In genomic region chr9:61359741-61360140, GRCm38 (mm10) we compare ENCODE assay signal across 21 mouse cellular contexts. TPM values are rescaled to one million over a fixed set of nuclear protein-coding genes. Genes with fewer than 3 reads are reported as not detected.
DNase-seq lines count a peak whose midpoint lies in the region; ATAC-seq and TF ChIP-seq lines count a peak whose summit lies in the region.
"Had no signal": no experiment of that assay in that cellular context is flagged by ENCODE, and none has a peak within 500 bp of the region (broad histone marks: within the 10 kb centered on the region; RNA-seq: fewer than 3 reads in every experiment).

No protein-coding gene starts in this region.

- intact Hi-C loops in gastrocnemius, adult 2 months (cut with DNase I): no loop called here

- peaks cover 63% of the 10 kb centered on the region for H3K27me3 ChIP-seq in midbrain, embryonic 10.5 days (ENCODE audit: low read depth, poor library complexity, severe bottlenecking)
- H3K27me3 ChIP-seq in midbrain, embryonic 15.5 days (replicated peaks): peaks cover 9% of the 10 kb centered on the region; the same call in 1 of the 2 replicates
- H3K27me3 ChIP-seq in embryonic facial prominence, embryonic 10.5 days (replicated peaks; ENCODE audit: low read depth, poor library complexity, severe bottlenecking): peaks cover 50% of the 10 kb centered on the region

- H3K9ac ChIP-seq in midbrain, embryonic 15.5 days: no peak overlapping the region
- H3K9ac ChIP-seq: embryonic facial prominence, embryonic 12.5 days; forebrain, embryonic 13.5 days; forebrain, embryonic 15.5 days had no signal

- peak; percentile 4 for DNase-seq in gastrocnemius, adult 2 months
- no peak for DNase-seq in gastrocnemius, adult 18-20 months (ENCODE audit: low spot score)
- DNase-seq in midbrain, embryonic 10.5 days (ENCODE audit: low spot score): no peak
- no peak for DNase-seq in embryonic facial prominence, embryonic 10.5 days (ENCODE audit: low spot score)
- DNase-seq in kidney, adult 11 months: no peak
- no peak for DNase-seq in lung, postnatal 4 days
- DNase-seq: adrenal gland, adult 2 months; adrenal gland, postnatal 10 days; adrenal gland, postnatal 25 days; cerebellum, adult 11 months; cerebellum, adult 18-20 months; cerebellum, adult 8-10 months; cerebellum, adult 9-11 months; cerebellum, postnatal 14 days; cerebellum, postnatal 36 days; embryo, embryonic 11 days had no signal

- peaks cover 54% of the 10 kb centered on the region for H3K4me1 ChIP-seq in midbrain, embryonic 10.5 days
- H3K4me1 ChIP-seq in midbrain, embryonic 15.5 days: peaks cover 32% of the 10 kb centered on the region
- H3K4me1 ChIP-seq in embryonic facial prominence, embryonic 10.5 days: peaks cover 51% of the 10 kb centered on the region

- 93% methylated on average over 3 of the region's 3 CpGs for WGBS in midbrain, embryonic 10.5 days
- WGBS in midbrain, embryonic 15.5 days: 79% methylated on average over 3 of the region's 3 CpGs
- 92% methylated on average over 3 of the region's 3 CpGs for WGBS in embryonic facial prominence, embryonic 10.5 days

- no peak overlapping the region for H3K27ac ChIP-seq in gastrocnemius, adult 2 months
- peak overlapping the region; percentile 83 for H3K27ac ChIP-seq in midbrain, embryonic 10.5 days (replicated peaks)
- H3K27ac ChIP-seq in midbrain, embryonic 15.5 days: no peak overlapping the region
- H3K27ac ChIP-seq in embryonic facial prominence, embryonic 10.5 days (replicated peaks): 0 out of 2 replicates have a peak overlapping the region, but pooled peaks have one; percentile 83
- H3K27ac ChIP-seq: forebrain, embryonic 13.5 days; forebrain, embryonic 15.5 days had no signal

- no peak for ATAC-seq in midbrain, embryonic 15.5 days (replicated peaks)
- 0 out of 2 replicates have a peak, but pooled peaks have one; percentile 39 for ATAC-seq in erythroid progenitor cell, adult 5-6 weeks (replicated peaks; ENCODE audit: low FRiP score, poor library complexity, severe bottlenecking)
- ATAC-seq: forebrain, embryonic 15.5 days had no signal

- H3K4me3 ChIP-seq in gastrocnemius, adult 2 months: no peak overlapping the region
- H3K4me3 ChIP-seq in midbrain, embryonic 10.5 days: no peak overlapping the region
- H3K4me3 ChIP-seq in midbrain, embryonic 15.5 days: no peak overlapping the region
- H3K4me3 ChIP-seq in embryonic facial prominence, embryonic 10.5 days: no peak overlapping the region
- H3K4me3 ChIP-seq: embryonic facial prominence, embryonic 12.5 days; forebrain, embryonic 13.5 days; forebrain, embryonic 15.5 days had no signal

- H3K36me3 ChIP-seq in midbrain, embryonic 10.5 days: no peaks in the 10 kb centered on the region
- H3K36me3 ChIP-seq in midbrain, embryonic 15.5 days (replicated peaks): no peaks in the 10 kb centered on the region
- H3K36me3 ChIP-seq in embryonic facial prominence, embryonic 10.5 days (replicated peaks): no peaks in the 10 kb centered on the region
- H3K36me3 ChIP-seq: embryonic facial prominence, embryonic 12.5 days; forebrain, embryonic 15.5 days had no signal

- H3K9me3 ChIP-seq in midbrain, embryonic 10.5 days (replicated peaks): peaks cover 17% of the 10 kb centered on the region
- no peaks in the 10 kb centered on the region for H3K9me3 ChIP-seq in midbrain, embryonic 15.5 days
- H3K9me3 ChIP-seq in embryonic facial prominence, embryonic 10.5 days: peaks cover 5% of the 10 kb centered on the region; the same call in 1 of the 2 replicates
- H3K9me3 ChIP-seq: embryonic facial prominence, embryonic 12.5 days had no signal

- no peak for TF ChIP-seq CTCF in gastrocnemius, adult 2 months (IDR thresholded peaks at IDR 0.05)

- no peak overlapping the region for H3K4me2 ChIP-seq in midbrain, embryonic 15.5 days
- H3K4me2 ChIP-seq: embryonic facial prominence, embryonic 12.5 days; forebrain, embryonic 13.5 days; forebrain, embryonic 15.5 days had no signal

RNA-seq across cellular contexts. Expression of gene Tle3, which starts 12.4 kb away (rescaled TPM):
- 10 to 100 TPM in 1 of 2 experiments, 1 to 10 TPM in 1; 4.7 to 12.9 TPM for total RNA-seq in gastrocnemius, adult 2 months (2021)
- total RNA-seq in gastrocnemius, adult 18-20 months (2021): 1 to 10 TPM; 7.1 TPM
- polyA plus RNA-seq in midbrain, embryonic 10.5 days (2016; fragmentation: Nextera tagmentation; extraction: Ambion mirVana): 48.7 and 55.8 TPM in 2 replicates
- 34.9 and 39.1 TPM in 2 replicates for polyA plus RNA-seq in midbrain, embryonic 15.5 days (2015; fragmentation: Nextera tagmentation; extraction: Ambion mirVana)
- 50.3 and 51.9 TPM in 2 replicates for polyA plus RNA-seq in embryonic facial prominence, embryonic 10.5 days (2016; fragmentation: Nextera tagmentation; extraction: Ambion mirVana)
- 9.7 and 20.5 TPM in 2 replicates for total RNA-seq in erythroid progenitor cell, adult 5-6 weeks (2015; ENCODE audit: low replicate concordance)
- total RNA-seq in erythroid progenitor cell, adult 5-6 weeks (2017; ENCODE audit: low replicate concordance): 14.6 and 23.9 TPM in 2 replicates

Comparison
In these comparisons a context has a peak if more than half of its experiments do, and no peak if none do; other contexts are left out.
1. H3K27ac ChIP-seq: peak in midbrain, embryonic 10.5 days (single experiment) and embryonic facial prominence, embryonic 10.5 days (single experiment); none in gastrocnemius, adult 2 months (single experiment) and midbrain, embryonic 15.5 days (single experiment).